7 mouse cellular contexts compared by ENCODE assay signal in the genomic region with DNA sequence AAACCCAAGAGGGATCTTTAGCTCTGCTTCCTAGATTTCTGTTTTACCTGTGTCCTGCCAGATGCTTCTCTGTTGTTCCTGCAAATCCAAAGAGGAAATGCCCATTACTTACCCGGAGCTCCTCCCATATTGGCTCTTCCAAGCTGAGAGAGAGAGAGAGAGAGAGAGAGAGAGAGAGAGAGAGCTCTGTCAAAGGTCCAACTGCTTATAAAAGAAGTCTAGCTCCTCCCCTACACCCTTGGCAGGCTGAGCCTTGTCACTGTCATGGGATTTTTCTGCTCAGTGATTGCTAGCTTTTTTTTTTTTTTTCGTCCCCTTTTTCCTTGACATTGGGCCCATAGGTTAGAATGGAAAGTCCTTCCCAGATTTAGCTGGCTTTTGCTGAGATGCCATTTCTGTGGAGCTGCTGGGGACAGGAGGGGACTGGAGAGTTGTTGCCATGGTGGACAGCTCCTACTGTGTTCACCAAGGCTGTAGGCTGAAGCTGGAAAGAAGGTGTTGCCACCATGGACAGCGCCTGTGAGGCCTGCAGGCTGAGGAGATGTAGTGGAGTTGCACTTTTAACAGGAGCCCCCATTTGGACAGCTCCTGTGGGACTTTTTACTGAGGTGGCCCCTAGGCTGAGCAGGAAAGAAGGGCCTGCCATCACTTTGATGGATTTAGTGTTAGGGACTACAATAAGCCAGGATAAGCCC. TPM values are rescaled to one million over a fixed set of nuclear protein-coding genes. Genes with fewer than 3 reads are reported as not detected.
DNase-seq lines count a peak whose midpoint lies in the region; ATAC-seq and TF ChIP-seq lines count a peak whose summit lies in the region.

No protein-coding gene starts in this region.

- peaks cover 3% of the 10 kb centered on the region; the same call in 1 of the 2 replicates for H3K4me1 ChIP-seq in thymus, adult 2 months (replicated peaks; ENCODE audit: control insufficient read depth, insufficient read depth, low read length)
- no peaks in the 10 kb centered on the region for H3K4me1 ChIP-seq in limb, embryonic 13.5 days
- no peaks in the 10 kb centered on the region for H3K4me1 ChIP-seq in midbrain, embryonic 11.5 days (ENCODE audit: control insufficient read depth, insufficient read depth, low read length)

- no peaks in the 10 kb centered on the region for H3K27me3 ChIP-seq in thymus, adult 2 months (ENCODE audit: control insufficient read depth, insufficient read depth, low read length)
- peaks cover 19% of the 10 kb centered on the region for H3K27me3 ChIP-seq in limb, embryonic 13.5 days
- H3K27me3 ChIP-seq in midbrain, embryonic 11.5 days (ENCODE audit: control insufficient read depth, insufficient read depth, low read length) = no peaks in the 10 kb centered on the region

- TF ChIP-seq POLR2A in thymus, adult 2 months (IDR thresholded peaks at IDR 0.05; ENCODE audit: control insufficient read depth, extremely low read depth, insufficient read depth, low read length, poor library complexity) = no peak

- H3K9ac ChIP-seq in limb, embryonic 13.5 days = no peak overlapping the region
- no peak overlapping the region for H3K9ac ChIP-seq in midbrain, embryonic 11.5 days (ENCODE audit: low read length)

- no peak overlapping the region for H3K4me3 ChIP-seq in thymus, adult 2 months (ENCODE audit: control insufficient read depth, insufficient read depth, low read length)
- H3K4me3 ChIP-seq in limb, embryonic 13.5 days = no peak overlapping the region
- no peak overlapping the region for H3K4me3 ChIP-seq in midbrain, embryonic 11.5 days (ENCODE audit: low read depth, low read length)

- no peak overlapping the region for H3K4me2 ChIP-seq in limb, embryonic 13.5 days (replicated peaks)
- H3K4me2 ChIP-seq in midbrain, embryonic 11.5 days = no peak overlapping the region

- no peaks in the 10 kb centered on the region for H3K9me3 ChIP-seq in limb, embryonic 13.5 days
- H3K9me3 ChIP-seq in midbrain, embryonic 11.5 days (ENCODE audit: control insufficient read depth, low read length) = no peaks in the 10 kb centered on the region

- H3K36me3 ChIP-seq in thymus, adult 2 months (ENCODE audit: control insufficient read depth, insufficient read depth, low read length) = 0 out of 2 replicates have a peak, but pooled peaks cover 3% of the 10 kb centered on the region
- H3K36me3 ChIP-seq in limb, embryonic 13.5 days = no peaks in the 10 kb centered on the region
- no peaks in the 10 kb centered on the region for H3K36me3 ChIP-seq in midbrain, embryonic 11.5 days (ENCODE audit: control insufficient read depth, insufficient read depth, low read length)

- ATAC-seq in limb, embryonic 13.5 days (ENCODE audit: low FRiP score, low read depth) = 0 out of 2 replicates have a peak, but pooled peaks have one; percentile 57
- ATAC-seq in midbrain, embryonic 11.5 days (ENCODE audit: low FRiP score) = no peak

- TF ChIP-seq CTCF in thymus, adult 2 months (IDR thresholded peaks at IDR 0.05; ENCODE audit: borderline replicate concordance, control insufficient read depth, extremely low read depth, insufficient read depth, low read length, poor library complexity) = no peak

- DNase-seq in thymus, adult 2 months = peak; percentile 46
- no peak for DNase-seq in thymus, postnatal 10 days (ENCODE audit: low spot score in 2 of 2)
- peak; percentile 80 for DNase-seq in embryo, embryonic 11 days
- peak; percentile 35 for DNase-seq in thymus, postnatal 25 days
- no peak for DNase-seq in frontal cortex, postnatal 10 days (ENCODE audit: low spot score in 2 of 2)
- DNase-seq in midbrain, embryonic 11.5 days (ENCODE audit: low spot score, missing footprints) = no peak

- WGBS in thymus, adult 2 months = 66% methylated on average over 3 of the region's 3 CpGs
- 32% methylated on average over 3 of the region's 3 CpGs for WGBS in limb, embryonic 13.5 days
- WGBS in midbrain, embryonic 11.5 days = 25% methylated on average over 3 of the region's 3 CpGs

- no peak overlapping the region for H3K27ac ChIP-seq in thymus, adult 2 months (ENCODE audit: control insufficient read depth, insufficient read depth, low read length)
- no peak overlapping the region for H3K27ac ChIP-seq in limb, embryonic 13.5 days
- H3K27ac ChIP-seq in midbrain, embryonic 11.5 days (ENCODE audit: low read depth, low read length) = no peak overlapping the region

RNA-seq across cellular contexts. Expression of a gene that starts 7.3 kb away (rescaled TPM):
- 873 and 1,061 TPM in 2 replicates for polyA plus RNA-seq in thymus, adult 2 months (2012; rRNA removed)
- 29.1 and 30.8 TPM in 2 replicates for polyA plus RNA-seq in limb, embryonic 13.5 days (2015; fragmentation: Nextera tagmentation; extraction: Ambion mirVana)
- polyA plus RNA-seq in midbrain, embryonic 11.5 days (2014; fragmentation: Nextera tagmentation; extraction: Ambion mirVana) = 42.2 and 45.9 TPM in 2 replicates

RNA-seq across cellular contexts. Expression of a gene that starts 28.3 kb away (rescaled TPM):
- 778 and 831 TPM in 2 replicates for polyA plus RNA-seq in thymus, adult 2 months (2012; rRNA removed)
- 552 and 562 TPM in 2 replicates for polyA plus RNA-seq in limb, embryonic 13.5 days (2015; fragmentation: Nextera tagmentation; extraction: Ambion mirVana)
- 649 and 657 TPM in 2 replicates for polyA plus RNA-seq in midbrain, embryonic 11.5 days (2014; fragmentation: Nextera tagmentation; extraction: Ambion mirVana)

RNA-seq across cellular contexts. Expression of a gene that starts 34.2 kb away (rescaled TPM):
- polyA plus RNA-seq in thymus, adult 2 months (2012; rRNA removed) = 34.2 and 41.3 TPM in 2 replicates
- polyA plus RNA-seq in limb, embryonic 13.5 days (2015; fragmentation: Nextera tagmentation; extraction: Ambion mirVana) = 11.3 and 12.2 TPM in 2 replicates
- polyA plus RNA-seq in midbrain, embryonic 11.5 days (2014; fragmentation: Nextera tagmentation; extraction: Ambion mirVana) = 3.3 and 4.4 TPM in 2 replicates

RNA-seq across cellular contexts. Expression of a gene that starts 36.3 kb away (rescaled TPM):
- 7.9 TPM in 2 replicates for polyA plus RNA-seq in thymus, adult 2 months (2012; rRNA removed)
- polyA plus RNA-seq in limb, embryonic 13.5 days (2015; fragmentation: Nextera tagmentation; extraction: Ambion mirVana) = 4.2 and 5.3 TPM in 2 replicates
- polyA plus RNA-seq in midbrain, embryonic 11.5 days (2014; fragmentation: Nextera tagmentation; extraction: Ambion mirVana) = 17.0 and 17.8 TPM in 2 replicates

RNA-seq across cellular contexts. Expression of a gene that starts 49.2 kb away (rescaled TPM):
- 0.29 TPM in 1 of 2 replicates, not detected in the other for polyA plus RNA-seq in thymus, adult 2 months (2012; rRNA removed)
- 0.40 and 0.60 TPM in 2 replicates for polyA plus RNA-seq in limb, embryonic 13.5 days (2015; fragmentation: Nextera tagmentation; extraction: Ambion mirVana)
- not detected in 2 replicates for polyA plus RNA-seq in midbrain, embryonic 11.5 days (2014; fragmentation: Nextera tagmentation; extraction: Ambion mirVana)

Comparison
In these comparisons a context has a peak if more than half of its experiments do, and no peak if none do; other contexts are left out.
1. DNase-seq: peak in thymus, adult 2 months (single experiment), embryo, embryonic 11 days (single experiment) and thymus, postnatal 25 days (single experiment); none in thymus, postnatal 10 days (0 of 2), frontal cortex, postnatal 10 days (0 of 2) and midbrain, embryonic 11.5 days (single experiment).
2. RNA of a gene that starts 7.3 kb away (polyA plus RNA-seq): 873 to 1,061 TPM in thymus, adult 2 months; 42.2 to 45.9 TPM in midbrain, embryonic 11.5 days and 29.1 to 30.8 TPM in limb, embryonic 13.5 days; every median in the first group is over 10 times any median in the second.